Mouse (Mus musculus) MEL (cell line): Measurements from ENCODE around the gene Nfxl1. TPM values are rescaled to one million over a fixed set of nuclear protein-coding genes. Genes with fewer than 3 reads are reported as not detected.

Experiments
- DNase-seq: peaks from one replicate; pipeline ENCODE4 v3.0.0; 2011; ENCODE audit warnings: low read depth, low spot score
- H3K27ac ChIP-seq: 2 replicates; pipeline ENCODE4 v1.5.1; 2012; ENCODE audit warnings: low read depth, mild to moderate bottlenecking, control low read depth, low read length, moderate library complexity; ENCODE audit not compliant: control insufficient read depth
- H3K27me3 ChIP-seq, 2 experiments: fragments of 150-350 bp in 1 of 2; sonication (generic) in 1 of 2; 2 replicates each; pipeline ENCODE4 v1.6.1; 2012; ENCODE audit warnings: low read length in 2 of 2, mild to moderate bottlenecking in 2 of 2, improper control_type of control experiment in 1 of 2, moderate library complexity in 1 of 2; ENCODE audit not compliant: insufficient read depth in 2 of 2, control insufficient read depth in 1 of 2
- H3K36me3 ChIP-seq, 2 experiments: 2 replicates each; pipeline ENCODE4 v1.6.1; 2012 to 2014; ENCODE audit warnings: low read length in 2 of 2, improper control_type of control experiment in 1 of 2, inconsistent platforms in 1 of 2, mild to moderate bottlenecking in 1 of 2; ENCODE audit not compliant: insufficient read depth in 2 of 2, control insufficient read depth in 1 of 2
- H3K4me1 ChIP-seq, 2 experiments: fragments of 150-350 bp in 1 of 2; sonication (generic) in 1 of 2; 2 replicates each; pipeline ENCODE4 v1.6.1; 2012; ENCODE audit warnings: low read length in 2 of 2, improper control_type of control experiment in 1 of 2, mild to moderate bottlenecking in 1 of 2; ENCODE audit not compliant: insufficient read depth in 2 of 2, control insufficient read depth in 1 of 2
- H3K4me3 ChIP-seq, 2 experiments: fragments of 150-350 bp in 1 of 2; sonication (generic) in 1 of 2; 2 replicates each; pipeline ENCODE4 v1.5.1; 2012; ENCODE audit warnings: low read depth in 2 of 2, low read length in 2 of 2, mild to moderate bottlenecking in 2 of 2, moderate library complexity in 2 of 2, control low read depth in 1 of 2, improper control_type of control experiment in 1 of 2; ENCODE audit not compliant: control insufficient read depth in 1 of 2, insufficient read depth in 1 of 2
- H3K79me2 ChIP-seq: 2 replicates; pipeline ENCODE4 v1.6.1; 2012; ENCODE audit warnings: mild to moderate bottlenecking, low read length, moderate library complexity; ENCODE audit not compliant: control insufficient read depth, poor library complexity, insufficient read depth
- H3K9ac ChIP-seq: 2 replicates; pipeline ENCODE4 v1.6.1; 2012; ENCODE audit warnings: low read depth, mild to moderate bottlenecking, control low read depth, low read length, moderate library complexity; ENCODE audit not compliant: control insufficient read depth, poor library complexity, severe bottlenecking
- H3K9me3 ChIP-seq: fragments of 150-350 bp; sonication (generic); replicated peaks from 2 replicates; pipeline ENCODE4 v1.6.1; 2012; ENCODE audit warnings: mild to moderate bottlenecking, low read length, improper control_type of control experiment, moderate library complexity; ENCODE audit not compliant: insufficient read depth
- BHLHE40 ChIP-seq: IDR thresholded peaks from 2 replicates; pipeline ENCODE4 v1.6.1; 2012; ENCODE audit warnings: low read depth, mild to moderate bottlenecking, inconsistent platforms, low read length, improper control_type of control experiment, borderline replicate concordance
- CHD1 ChIP-seq: IDR thresholded peaks from 2 replicates; pipeline ENCODE4 v1.6.1; 2012; ENCODE audit warnings: low read depth, mild to moderate bottlenecking, inconsistent platforms, low read length, improper control_type of control experiment
- CHD2 ChIP-seq: IDR thresholded peaks from 2 replicates; pipeline ENCODE4 v1.6.1; 2011; ENCODE audit warnings: low read length, improper control_type of control experiment
- E2F4 ChIP-seq: IDR thresholded peaks from 2 replicates; pipeline ENCODE4 v1.6.1; 2011; ENCODE audit warnings: low read depth, low read length, improper control_type of control experiment, borderline replicate concordance
- EP300 ChIP-seq, 2 experiments: IDR thresholded peaks; 2 replicates each; pipeline ENCODE4 v1.6.1; 2011; ENCODE audit warnings: improper control_type of control experiment in 2 of 2, low read length in 2 of 2, low read depth in 1 of 2, mild to moderate bottlenecking in 1 of 2
- GABPA ChIP-seq: IDR thresholded peaks from 2 replicates; pipeline ENCODE4 v1.6.1; 2012; ENCODE audit warnings: low read depth, mild to moderate bottlenecking, inconsistent platforms, low read length, improper control_type of control experiment, moderate library complexity
- HCFC1 ChIP-seq: IDR thresholded peaks from 2 replicates; pipeline ENCODE4 v1.6.1; 2012; ENCODE audit warnings: low read depth, mild to moderate bottlenecking, inconsistent platforms, low read length, improper control_type of control experiment, moderate library complexity
- JUND ChIP-seq: IDR thresholded peaks from 2 replicates; pipeline ENCODE4 v1.6.1; 2011; ENCODE audit warnings: low read depth, mild to moderate bottlenecking, improper control_type of control experiment, low read length
- MAX ChIP-seq: IDR thresholded peaks from 2 replicates; pipeline ENCODE4 v1.6.1; 2011; ENCODE audit warnings: low read length, improper control_type of control experiment
- MEF2A ChIP-seq: IDR thresholded peaks from 2 replicates; pipeline ENCODE4 v1.6.1; 2014; ENCODE audit warnings: low read depth, mild to moderate bottlenecking, inconsistent platforms, low read length, improper control_type of control experiment; ENCODE audit not compliant: poor library complexity, insufficient replicate concordance, severe bottlenecking; ENCODE audit errors: extremely low read depth
- MXI1 ChIP-seq: IDR thresholded peaks from 2 replicates; pipeline ENCODE4 v1.6.1; 2011; ENCODE audit warnings: mild to moderate bottlenecking, low read depth, low read length, improper control_type of control experiment
- MYB ChIP-seq: IDR thresholded peaks from 2 replicates; pipeline ENCODE4 v1.6.1; 2011; ENCODE audit warnings: mild to moderate bottlenecking, low read depth, low read length, improper control_type of control experiment
- NELFE ChIP-seq: IDR thresholded peaks from 2 replicates; pipeline ENCODE4 v1.6.1; 2011; ENCODE audit warnings: low read depth, low read length, improper control_type of control experiment
- NRF1 ChIP-seq: IDR thresholded peaks from 2 replicates; pipeline ENCODE4 v1.6.1; 2014; ENCODE audit warnings: low read depth, mild to moderate bottlenecking, inconsistent platforms, low read length, improper control_type of control experiment, moderate library complexity; ENCODE audit not compliant: poor library complexity, insufficient read depth, severe bottlenecking
- POLR2AphosphoS5 ChIP-seq: IDR thresholded peaks from 2 replicates; pipeline ENCODE4 v1.6.1; 2012; ENCODE audit warnings: low read depth, borderline replicate concordance, mild to moderate bottlenecking, inconsistent platforms, low read length, moderate library complexity, mixed read lengths
- RCOR1 ChIP-seq: IDR thresholded peaks from 2 replicates; pipeline ENCODE4 v1.6.1; 2012; ENCODE audit warnings: low read depth, mild to moderate bottlenecking, inconsistent platforms, low read length, improper control_type of control experiment
- SMC3 ChIP-seq: IDR thresholded peaks from 2 replicates; pipeline ENCODE4 v1.6.1; 2011; ENCODE audit warnings: low read depth, low read length, improper control_type of control experiment
- USF2 ChIP-seq, 2 experiments: IDR thresholded peaks; 2 replicates each; pipeline ENCODE4 v1.6.1; 2011 to 2012; ENCODE audit warnings: improper control_type of control experiment in 2 of 2, low read length in 2 of 2, borderline replicate concordance in 1 of 2, inconsistent platforms in 1 of 2, low read depth in 1 of 2, mild to moderate bottlenecking in 1 of 2; ENCODE audit not compliant: insufficient read depth in 1 of 2
- ZMIZ1 ChIP-seq: IDR thresholded peaks from 2 replicates; pipeline ENCODE4 v1.6.1; 2012; ENCODE audit warnings: low read depth, mild to moderate bottlenecking, inconsistent platforms, low read length, improper control_type of control experiment, moderate library complexity
- polyA plus RNA-seq, 2 experiments: library from polyadenylated mRNA; stranded (reverse) in 1 of 2; unstranded in 1 of 2; fragments of >175 nt in 1 of 2; fragments of >200 nt in 1 of 2; gene quantifications; 2 replicates each; pipeline versions ENCODE4 v1.2.1 to v1.2.4; 2012; ENCODE audit warnings: low replicate concordance in 2 of 2, low read depth in 1 of 2; ENCODE audit not compliant: insufficient read length in 2 of 2, insufficient read depth in 1 of 2, missing spikeins in 1 of 2
- total RNA-seq: library from RNA; depleted of rRNA; stranded (reverse); fragments of 300-350 nt; gene quantifications from 2 replicates; pipeline ENCODE4 v1.2.3, GENCODE M21; 2012

Nfxl1 gene
- total and polyA plus RNA-seq, 3 experiments = 13.5 to 18.9 TPM; not detected in 1

DNA sequence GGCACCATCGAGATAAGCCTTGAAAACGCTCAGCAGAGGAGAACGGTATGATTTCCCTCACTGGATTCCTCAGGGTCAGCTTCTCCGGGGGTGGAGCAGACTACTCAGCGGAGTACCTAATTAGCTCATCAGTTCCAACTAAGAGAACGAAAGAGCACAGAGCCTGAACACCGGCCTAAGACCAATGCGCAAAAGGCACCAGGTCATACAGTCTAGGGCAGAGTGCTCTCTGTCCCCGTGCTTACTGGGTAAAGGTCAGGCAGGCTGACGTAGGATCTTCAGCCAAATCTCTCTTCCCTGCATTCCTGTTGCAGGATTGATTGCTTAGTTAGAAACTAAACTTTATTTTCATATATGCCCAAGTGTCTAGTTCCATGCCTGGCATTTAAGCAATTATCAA, 61.2 kb downstream of the Nfxl1 start:
- Histone ChIP-seq H3K27me3 (no peaks in the 10 kb centered on the region; a peak in 2 of 4 replicates), H3K79me2 (no peaks in the 10 kb centered on the region), H3K9me3 (no peaks in the 10 kb centered on the region), H3K4me3 (no peak overlapping the region), H3K4me1 (no peaks in the 10 kb centered on the region), H3K27ac (no peak overlapping the region), H3K36me3 (no peaks in the 10 kb centered on the region), H3K9ac (no peak overlapping the region)
- TF ChIP-seq MAX (no peak), BHLHE40 (no peak), USF2 (IDR thresholded peaks at IDR 0.05; ENCODE audit: borderline replicate concordance in 1 of 2, insufficient read depth in 1 of 2, low read depth in 1 of 2, low read length in 2 of 2) (no peak), E2F4 (no peak), MEF2A (no peak), NELFE (no peak), MXI1 (no peak), MYB (no peak), JUND (no peak), HCFC1 (no peak), ZMIZ1 (no peak), POLR2AphosphoS5 (no peak)
- no peak for DNase-seq

DNA sequence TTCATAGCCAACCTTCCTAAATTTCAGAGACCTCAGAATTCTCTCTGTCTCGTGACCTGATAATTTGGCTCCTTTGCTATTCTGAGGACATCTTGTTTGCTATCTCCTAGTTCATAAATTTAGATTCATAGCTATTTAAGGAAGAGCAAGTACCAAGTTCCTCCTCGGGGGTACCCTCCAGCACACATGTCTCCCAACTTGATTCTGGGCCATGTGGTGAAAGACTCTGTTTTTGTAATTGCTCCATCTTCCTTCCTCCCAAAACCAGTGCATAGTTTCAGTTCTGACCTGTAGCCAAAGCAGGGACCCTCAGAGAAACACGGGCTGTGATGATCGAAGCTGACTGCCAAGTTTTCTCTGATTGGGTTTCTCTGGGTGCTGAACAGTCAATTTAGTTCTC, 62.7 kb downstream of the Nfxl1 start:
- Histone ChIP-seq H3K9me3 (no peaks in the 10 kb centered on the region), H3K36me3 (no peaks in the 10 kb centered on the region), H3K79me2 (no peaks in the 10 kb centered on the region), H3K4me3 (no peak overlapping the region), H3K4me1 (no peaks in the 10 kb centered on the region), H3K27me3 (no peaks in the 10 kb centered on the region; a peak in 2 of 4 replicates), H3K27ac (no peak overlapping the region), H3K9ac (no peak overlapping the region)
- TF ChIP-seq EP300 (IDR thresholded peaks at IDR 0.05; ENCODE audit: low read depth in 1 of 2, low read length in 2 of 2) = no peak
- TF ChIP-seq CHD2 = no peak
- TF ChIP-seq ZMIZ1 = no peak
- TF ChIP-seq CHD1 = no peak
- no peak for TF ChIP-seq NRF1
- no peak for TF ChIP-seq GABPA
- no peak for TF ChIP-seq RCOR1
- TF ChIP-seq USF2 (IDR thresholded peaks at IDR 0.05; ENCODE audit: borderline replicate concordance in 1 of 2, insufficient read depth in 1 of 2, low read depth in 1 of 2, low read length in 2 of 2) = no peak
- TF ChIP-seq BHLHE40 = no peak
- TF ChIP-seq SMC3 = no peak
- no peak for TF ChIP-seq NELFE
- DNase-seq = no peak
